Mouse (Mus musculus) intestine, embryonic 15.5 days (tissue): ENCODE data around the gene Tom1l2. TPM values are rescaled to one million over a fixed set of nuclear protein-coding genes. Genes with fewer than 3 reads are reported as not detected.

Source experiments
- ATAC-seq: fragments of 200-750 bp; cut with Nextera tagmentation; 2 replicates; pipeline ENCODE4 v1.8.0; 2017; ENCODE audit warnings: moderate TSS enrichment, moderate library complexity
- H3K27ac ChIP-seq: fragments of 300-500 bp; sonication (generic); 2 replicates; pipeline ENCODE4 v1.5.1; 2015; ENCODE audit warnings: mild to moderate bottlenecking, inconsistent platforms
- H3K27me3 ChIP-seq: fragments of 300-500 bp; sonication (generic); replicated peaks from 2 replicates; pipeline ENCODE4 v1.6.1; 2015; ENCODE audit warnings: inconsistent platforms
- H3K36me3 ChIP-seq: fragments of 300-500 bp; sonication (generic); 2 replicates; pipeline ENCODE4 v1.6.1; 2015; ENCODE audit warnings: inconsistent platforms
- H3K4me1 ChIP-seq: fragments of 300-500 bp; sonication (generic); replicated peaks from 2 replicates; pipeline ENCODE4 v1.6.1; 2015; ENCODE audit warnings: inconsistent platforms
- H3K4me2 ChIP-seq: fragments of 300-500 bp; sonication (generic); replicated peaks from 2 replicates; pipeline ENCODE4 v1.6.1; 2015; ENCODE audit warnings: mild to moderate bottlenecking, inconsistent platforms
- H3K4me3 ChIP-seq: fragments of 300-500 bp; sonication (generic); replicated peaks from 2 replicates; pipeline ENCODE4 v1.5.1; 2015; ENCODE audit warnings: inconsistent platforms
- H3K9ac ChIP-seq: fragments of 300-500 bp; sonication (generic); 2 replicates; pipeline ENCODE4 v1.6.1; 2015; ENCODE audit warnings: inconsistent platforms
- H3K9me3 ChIP-seq: fragments of 300-500 bp; sonication (generic); 2 replicates; pipeline ENCODE4 v1.6.1; 2016; ENCODE audit warnings: inconsistent platforms
- WGBS: fragments of 180-500 bp; shearing (Covaris S2); methylation state at CpG from one replicate; pipeline ENCODE4 v1.1.7; 2015; 5-methylcytosine and 5-hydroxymethylcytosine counted together
- polyA plus RNA-seq: library from polyadenylated mRNA; unstranded; fragments of >200 nt; fragmentation: Nextera tagmentation; extraction: Ambion mirVana; gene quantifications from 2 replicates; pipeline ENCODE4 v1.2.1, GENCODE M21; 2015

Gene Tom1l2
- 22.3 and 27.1 TPM in 2 replicates for polyA plus RNA-seq

- Histone ChIP-seq H3K4me2 (peak within 1 kb of the TSS; percentile 89), H3K36me3 (no peaks in the 10 kb centered on the region), H3K4me1 (peaks cover 10% of the 10 kb centered on the region; the same call in 1 of the 2 replicates), H3K27ac (peak within 1 kb of the TSS; percentile 69), H3K4me3 (peak within 1 kb of the TSS; percentile 81), H3K9me3 (no peaks in the 10 kb centered on the region), H3K9ac (peak within 1 kb of the TSS; percentile 79), H3K27me3 (no peaks in the 10 kb centered on the region)
- under 1% methylated on average over 57 of the region's 57 CpGs for WGBS
- ATAC-seq, result peak; percentile 100
Measured at GRCm38 (mm10) chr11:60352559-60353411, at the start of gene Tom1l2, which contains the start of gene Drc3. TSS of gene Tom1l2 (minus strand) at chr11:60352905. TSS of gene Drc3 (plus strand) at chr11:60353329.

DNA sequence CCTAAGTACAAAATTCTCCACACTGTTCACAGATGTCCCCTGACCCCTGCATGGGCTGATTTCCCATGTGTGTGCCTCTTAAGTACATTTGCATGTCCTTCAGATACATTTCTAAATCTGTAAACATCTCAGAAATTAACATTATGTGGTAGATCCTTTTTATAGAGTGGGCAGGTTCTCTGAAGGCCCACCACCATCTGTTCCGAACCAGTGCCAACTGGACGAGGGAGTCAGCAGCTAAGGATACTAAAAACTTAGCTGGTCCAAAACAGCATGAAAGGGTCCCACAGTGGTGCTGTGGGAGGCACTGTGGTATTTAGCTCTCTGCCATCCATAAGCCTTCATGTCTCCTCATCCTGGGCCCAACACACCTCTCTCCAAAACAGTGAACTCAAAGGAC lies 44.5 kb upstream of the Tom1l2 start:
- H3K36me3 ChIP-seq, result peaks cover 10% of the 10 kb centered on the region
- H3K4me1 ChIP-seq, result no peaks in the 10 kb centered on the region
- no peak overlapping the region for H3K27ac ChIP-seq
- no peak for ATAC-seq
- 96% methylated on average over 2 of the region's 2 CpGs for WGBS
- H3K4me3 ChIP-seq, result no peak overlapping the region
- H3K9ac ChIP-seq, result no peak overlapping the region
- H3K4me2 ChIP-seq, result no peak overlapping the region
- no peaks in the 10 kb centered on the region for H3K27me3 ChIP-seq
- no peaks in the 10 kb centered on the region for H3K9me3 ChIP-seq

DNA sequence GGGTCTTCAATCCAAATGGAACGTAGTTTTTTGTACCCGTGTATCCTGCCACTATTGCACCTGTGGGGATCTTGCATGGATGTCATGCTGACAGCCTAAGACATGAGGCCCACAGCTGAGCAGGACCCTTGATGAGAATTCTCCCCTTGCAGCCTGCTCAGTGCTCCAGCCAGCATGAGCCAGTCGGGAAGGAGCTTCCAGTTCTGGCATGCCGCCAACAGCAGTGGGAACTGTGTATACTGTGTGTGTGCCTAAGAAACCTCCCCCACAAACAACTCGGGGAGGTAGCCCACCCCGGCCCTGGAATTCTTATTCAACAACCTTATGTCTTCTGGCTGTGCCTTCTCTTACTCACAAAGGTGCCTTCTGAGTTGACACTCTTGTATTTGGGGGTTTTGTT lies 43.8 kb upstream of the Tom1l2 start:
- Histone ChIP-seq H3K9me3 (no peaks in the 10 kb centered on the region), H3K27ac (no peak overlapping the region), H3K9ac (no peak overlapping the region), H3K4me3 (no peak overlapping the region), H3K27me3 (no peaks in the 10 kb centered on the region), H3K4me1 (no peaks in the 10 kb centered on the region), H3K4me2 (no peak overlapping the region), H3K36me3 (peaks cover 9% of the 10 kb centered on the region)
- 0 out of 2 replicates have a peak, but pooled peaks have one; percentile 63 for ATAC-seq
- WGBS, result 51% methylated on average over 6 of the region's 6 CpGs

- no peak overlapping the region for H3K4me3 ChIP-seq
- ATAC-seq, result no peak
- H3K9me3 ChIP-seq, result no peaks in the 10 kb centered on the region
- H3K4me2 ChIP-seq, result no peak overlapping the region
- no peak overlapping the region for H3K9ac ChIP-seq
- no peak overlapping the region for H3K27ac ChIP-seq
- no peaks in the 10 kb centered on the region for H3K27me3 ChIP-seq
- 85% methylated on average over 6 of the region's 6 CpGs for WGBS
- no peaks in the 10 kb centered on the region for H3K36me3 ChIP-seq
- H3K4me1 ChIP-seq, result peaks cover 6% of the 10 kb centered on the region; the same call in 1 of the 2 replicates
Measured at GRCm38 (mm10) chr11:60391346-60391745, 38.6 kb upstream of the Tom1l2 start.

GRCm38 (mm10) chr11:60387944-60388343 lies 35.2 kb upstream of the Tom1l2 start:
- 53% methylated on average over 2 of the region's 2 CpGs for WGBS
- Histone ChIP-seq H3K4me2 (no peak overlapping the region), H3K9ac (no peak overlapping the region), H3K9me3 (no peaks in the 10 kb centered on the region), H3K36me3 (no peaks in the 10 kb centered on the region), H3K27me3 (no peaks in the 10 kb centered on the region), H3K4me3 (no peak overlapping the region), H3K27ac (peak overlapping the region; percentile 54; the same call in 1 of the 2 replicates), H3K4me1 (peaks cover 10% of the 10 kb centered on the region; the same call in 1 of the 2 replicates)
- peak; percentile 91 for ATAC-seq

- Histone ChIP-seq H3K36me3 (no peaks in the 10 kb centered on the region), H3K27me3 (no peaks in the 10 kb centered on the region), H3K4me2 (no peak overlapping the region), H3K27ac (no peak overlapping the region), H3K9ac (no peak overlapping the region), H3K4me3 (no peak overlapping the region), H3K9me3 (no peaks in the 10 kb centered on the region), H3K4me1 (peaks cover 10% of the 10 kb centered on the region; the same call in 1 of the 2 replicates)
- 74% methylated on average over 5 of the region's 5 CpGs for WGBS
- ATAC-seq, result no peak
Measured at GRCm38 (mm10) chr11:60385946-60386345, 33.2 kb upstream of the Tom1l2 start.

- H3K36me3 ChIP-seq, result no peaks in the 10 kb centered on the region
- ATAC-seq, result 0 out of 2 replicates have a peak, but pooled peaks have one; percentile 11
- H3K9ac ChIP-seq, result no peak overlapping the region
- peak overlapping the region; percentile 34 for H3K4me2 ChIP-seq
- peaks cover 10% of the 10 kb centered on the region; the same call in 1 of the 2 replicates for H3K4me1 ChIP-seq
- H3K9me3 ChIP-seq, result no peaks in the 10 kb centered on the region
- 13% methylated on average over 16 of the region's 16 CpGs for WGBS
- H3K4me3 ChIP-seq, result no peak overlapping the region
- no peak overlapping the region for H3K27ac ChIP-seq
- H3K27me3 ChIP-seq, result no peaks in the 10 kb centered on the region
Measured at GRCm38 (mm10) chr11:60384762-60385421, 32.2 kb upstream of the Tom1l2 start.

DNA sequence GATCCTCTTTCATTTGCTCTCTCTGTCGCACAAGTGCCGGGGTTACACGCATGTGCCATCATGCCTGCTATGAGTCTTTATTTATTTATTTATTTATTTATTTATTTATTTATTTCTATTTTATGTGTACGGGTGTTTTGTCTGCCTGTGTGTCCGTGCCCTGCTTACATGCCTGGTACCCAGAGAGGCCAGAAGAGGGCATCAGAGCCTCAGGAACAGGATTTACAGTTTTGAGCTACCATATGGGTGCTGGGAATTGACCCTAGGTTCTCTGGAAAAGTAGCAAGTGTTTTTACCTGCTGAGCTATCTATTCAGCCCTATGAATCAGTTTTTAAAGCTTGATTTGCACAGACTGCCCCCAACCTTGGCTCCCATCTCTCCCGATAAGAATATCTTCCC lies 30.8 kb upstream of the Tom1l2 start:
- no peaks in the 10 kb centered on the region for H3K36me3 ChIP-seq
- H3K27ac ChIP-seq, result no peak overlapping the region
- 89% methylated on average over 6 of the region's 6 CpGs for WGBS
- peaks cover 10% of the 10 kb centered on the region; the same call in 1 of the 2 replicates for H3K4me1 ChIP-seq
- no peak for ATAC-seq
- H3K27me3 ChIP-seq, result no peaks in the 10 kb centered on the region
- no peak overlapping the region for H3K4me2 ChIP-seq
- H3K4me3 ChIP-seq, result no peak overlapping the region
- no peaks in the 10 kb centered on the region for H3K9me3 ChIP-seq
- no peak overlapping the region for H3K9ac ChIP-seq

DNA sequence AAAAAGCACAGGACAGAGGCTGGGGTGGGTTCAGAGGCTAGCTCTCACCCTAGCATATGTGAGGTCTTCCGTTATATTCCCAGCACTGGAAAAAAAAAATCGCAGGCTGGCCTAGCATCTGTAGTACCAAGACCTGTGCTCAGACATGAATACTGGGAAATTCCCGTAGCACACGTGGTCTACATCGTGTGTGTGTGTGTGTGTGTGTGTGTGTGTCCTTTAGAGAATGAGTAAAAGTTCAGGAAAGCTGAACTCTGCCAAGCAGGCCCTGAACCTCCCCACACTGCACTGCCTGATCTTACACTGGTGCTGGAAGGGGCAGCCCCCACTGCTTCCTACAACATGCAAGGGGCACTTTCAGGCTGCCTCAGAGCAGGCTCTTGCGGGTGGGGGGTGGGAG lies 21.8 kb upstream of the Tom1l2 start:
- Histone ChIP-seq H3K9me3 (no peaks in the 10 kb centered on the region), H3K27me3 (no peaks in the 10 kb centered on the region), H3K4me3 (no peak overlapping the region), H3K36me3 (no peaks in the 10 kb centered on the region), H3K9ac (no peak overlapping the region), H3K4me2 (no peak overlapping the region), H3K4me1 (no peaks in the 10 kb centered on the region), H3K27ac (no peak overlapping the region)
- no peak for ATAC-seq
- WGBS, result 76% methylated on average over 6 of the region's 6 CpGs

DNA sequence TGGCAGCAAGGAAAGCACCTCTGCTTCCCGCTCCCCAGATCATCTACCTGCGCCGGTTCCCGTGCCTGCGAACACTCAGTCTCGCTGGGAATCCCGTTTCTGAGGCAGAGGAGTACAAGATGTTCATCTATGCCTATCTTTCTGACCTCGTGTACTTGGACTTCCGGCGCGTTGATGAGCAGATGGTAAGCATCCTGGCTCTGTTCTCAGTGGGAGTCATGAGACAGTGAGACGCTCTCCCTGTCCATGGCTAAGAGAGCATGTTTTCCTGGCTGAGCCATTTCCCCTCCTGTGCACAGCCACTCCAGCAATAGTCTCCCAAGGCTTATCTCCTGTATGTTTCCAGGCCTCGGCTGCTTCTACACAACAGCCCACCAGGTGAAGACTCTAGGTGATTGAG lies 17.7 kb upstream of the Tom1l2 start:
- H3K4me1 ChIP-seq, result peaks cover 7% of the 10 kb centered on the region; the same call in 1 of the 2 replicates
- no peak overlapping the region for H3K9ac ChIP-seq
- 81% methylated on average over 13 of the region's 13 CpGs for WGBS
- no peaks in the 10 kb centered on the region for H3K36me3 ChIP-seq
- no peak overlapping the region for H3K4me3 ChIP-seq
- H3K9me3 ChIP-seq, result no peaks in the 10 kb centered on the region
- H3K27me3 ChIP-seq, result no peaks in the 10 kb centered on the region
- ATAC-seq, result no peak
- H3K27ac ChIP-seq, result no peak overlapping the region
- no peak overlapping the region for H3K4me2 ChIP-seq

GRCm38 (mm10) chr11:60369448-60369847 lies 16.7 kb upstream of the Tom1l2 start:
- WGBS, result 61% methylated on average over 4 of the region's 4 CpGs
- no peak overlapping the region for H3K4me2 ChIP-seq

DNA sequence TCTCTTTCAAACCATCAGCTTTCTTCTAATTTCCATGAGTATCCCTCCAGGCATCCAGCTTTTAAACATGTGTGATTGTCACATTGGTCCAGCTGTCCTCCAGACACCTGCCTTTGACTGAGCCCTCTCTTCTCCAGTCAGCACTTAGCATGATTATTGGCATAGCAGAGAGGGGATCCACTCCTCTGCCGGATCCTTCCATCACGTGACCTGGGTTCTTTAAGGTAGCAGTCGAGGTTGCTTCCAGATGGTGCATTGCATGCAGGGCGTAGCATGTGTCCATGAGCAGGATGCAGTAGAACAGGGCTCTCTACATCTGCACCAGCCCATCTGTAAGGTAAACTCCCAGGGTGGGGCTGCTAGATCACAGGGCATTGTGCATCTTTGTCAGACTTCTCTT lies 16.2 kb upstream of the Tom1l2 start:
- Histone ChIP-seq H3K4me2 (no peak overlapping the region), H3K9me3 (no peaks in the 10 kb centered on the region), H3K4me1 (peaks cover 7% of the 10 kb centered on the region; the same call in 1 of the 2 replicates), H3K4me3 (no peak overlapping the region), H3K27ac (no peak overlapping the region), H3K27me3 (no peaks in the 10 kb centered on the region), H3K9ac (no peak overlapping the region), H3K36me3 (no peaks in the 10 kb centered on the region)
- no peak for ATAC-seq
- whole genome bisulfite sequencing, result 73% methylated on average over 4 of the region's 4 CpGs

More at GRCm38 (mm10) chr11:60369448-60369847, 16.7 kb upstream of the Tom1l2 start:
- H3K9me3 ChIP-seq, result no peaks in the 10 kb centered on the region
- ATAC-seq, result no peak
- H3K27ac ChIP-seq, result no peak overlapping the region
- no peak overlapping the region for H3K4me3 ChIP-seq
- no peaks in the 10 kb centered on the region for H3K27me3 ChIP-seq
- H3K36me3 ChIP-seq, result no peaks in the 10 kb centered on the region
- peaks cover 7% of the 10 kb centered on the region; the same call in 1 of the 2 replicates for H3K4me1 ChIP-seq
- H3K9ac ChIP-seq, result no peak overlapping the region
